Mouse (Mus musculus): Measurements from ENCODE around the gene Agmat. TPM values are rescaled to one million over a fixed set of nuclear protein-coding genes. Genes with fewer than 3 reads are reported as not detected.

Gene Agmat
- polyA plus RNA-seq, 1 experiment from 2014 or later = not detected

GRCm38 (mm10) chr4:141741856-141742255, 4.6 kb upstream of the Agmat start:
- Histone ChIP-seq H3K9me3 (no peaks in the 10 kb centered on the region; the same call in 1 of the 2 replicates), H3K27ac (replicated peaks) (no peak overlapping the region), H3K4me3 (no peak overlapping the region), H3K4me2 (replicated peaks) (no peak overlapping the region), H3K36me3 (no peaks in the 10 kb centered on the region), H3K9ac (replicated peaks) (0 out of 2 replicates have a peak overlapping the region, but pooled peaks have one; percentile 4), H3K4me1 (no peaks in the 10 kb centered on the region), H3K27me3 (no peaks in the 10 kb centered on the region)
- WGBS = 72% methylated on average over 9 of the region's 9 CpGs
- ATAC-seq (ENCODE audit: low FRiP score, low read depth) = no peak

GRCm38 (mm10) chr4:141742381-141742780, 4.1 kb upstream of the Agmat start:
- ATAC-seq (ENCODE audit: low FRiP score, low read depth) = no peak
- Histone ChIP-seq H3K9me3 (no peaks in the 10 kb centered on the region; the same call in 1 of the 2 replicates), H3K36me3 (no peaks in the 10 kb centered on the region), H3K4me3 (no peak overlapping the region), H3K9ac (replicated peaks) (no peak overlapping the region), H3K27me3 (no peaks in the 10 kb centered on the region), H3K4me2 (replicated peaks) (no peak overlapping the region), H3K27ac (replicated peaks) (no peak overlapping the region), H3K4me1 (no peaks in the 10 kb centered on the region)
- WGBS = 89% methylated on average over 4 of the region's 4 CpGs

- Histone ChIP-seq H3K27me3 (no peaks in the 10 kb centered on the region), H3K4me3 (no peak overlapping the region), H3K4me1 (no peaks in the 10 kb centered on the region), H3K9me3 (no peaks in the 10 kb centered on the region), H3K36me3 (no peaks in the 10 kb centered on the region), H3K9ac (replicated peaks) (no peak overlapping the region), H3K4me2 (replicated peaks) (no peak overlapping the region), H3K27ac (replicated peaks) (no peak overlapping the region)
- 48% methylated on average over 11 of the region's 11 CpGs for WGBS
- no peak for ATAC-seq (ENCODE audit: low FRiP score, low read depth)
Observed at GRCm38 (mm10) chr4:141749557-141749956, 3.1 kb downstream of the Agmat start.

GRCm38 (mm10) chr4:141750826-141751225, 4.4 kb downstream of the Agmat start:
- Histone ChIP-seq H3K27me3 (no peaks in the 10 kb centered on the region), H3K4me1 (no peaks in the 10 kb centered on the region), H3K9ac (replicated peaks) (no peak overlapping the region), H3K36me3 (no peaks in the 10 kb centered on the region), H3K9me3 (no peaks in the 10 kb centered on the region), H3K4me3 (no peak overlapping the region), H3K4me2 (replicated peaks) (no peak overlapping the region), H3K27ac (replicated peaks) (no peak overlapping the region)
- ATAC-seq (ENCODE audit: low FRiP score, low read depth) = no peak
- WGBS = 62% methylated on average over 3 of the region's 3 CpGs

- H3K27ac ChIP-seq (replicated peaks) = 0 out of 2 replicates have a peak overlapping the region, but pooled peaks have one; percentile 30
Observed at GRCm38 (mm10) chr4:141751419-141752075, 5.1 kb downstream of the Agmat start.

GRCm38 (mm10) chr4:141752076-141752421, 5.6 kb downstream of the Agmat start:
- no peak for ATAC-seq (ENCODE audit: low FRiP score, low read depth)
- no peaks in the 10 kb centered on the region for H3K4me1 ChIP-seq
- no peak overlapping the region for H3K4me2 ChIP-seq (replicated peaks)
- no peak overlapping the region for H3K9ac ChIP-seq (replicated peaks)
- H3K4me3 ChIP-seq = no peak overlapping the region
- no peaks in the 10 kb centered on the region for H3K27me3 ChIP-seq
- H3K9me3 ChIP-seq = no peaks in the 10 kb centered on the region
- WGBS = 28% methylated on average over 4 of the region's 4 CpGs
- H3K36me3 ChIP-seq = no peaks in the 10 kb centered on the region
- H3K27ac ChIP-seq (replicated peaks) = 0 out of 2 replicates have a peak overlapping the region, but pooled peaks have one; percentile 30

More at GRCm38 (mm10) chr4:141751419-141752075, 5.1 kb downstream of the Agmat start:
- 45% methylated on average over 4 of the region's 4 CpGs for WGBS
- no peaks in the 10 kb centered on the region for H3K4me1 ChIP-seq
- no peaks in the 10 kb centered on the region for H3K9me3 ChIP-seq
- H3K4me2 ChIP-seq (replicated peaks) = no peak overlapping the region
- H3K4me3 ChIP-seq = no peak overlapping the region
- H3K36me3 ChIP-seq = no peaks in the 10 kb centered on the region
- H3K9ac ChIP-seq (replicated peaks) = no peak overlapping the region
- no peaks in the 10 kb centered on the region for H3K27me3 ChIP-seq
- ATAC-seq (ENCODE audit: low FRiP score, low read depth) = no peak

- H3K9me3 ChIP-seq = no peaks in the 10 kb centered on the region
- peaks cover 3% of the 10 kb centered on the region; the same call in 1 of the 2 replicates for H3K36me3 ChIP-seq
- no peaks in the 10 kb centered on the region for H3K4me1 ChIP-seq
- WGBS = 91% methylated on average over 19 of the region's 19 CpGs
- H3K4me3 ChIP-seq = no peak overlapping the region
- H3K27me3 ChIP-seq = no peaks in the 10 kb centered on the region
- no peak for ATAC-seq (ENCODE audit: low FRiP score, low read depth)
- H3K27ac ChIP-seq (replicated peaks) = no peak overlapping the region
- no peak overlapping the region for H3K9ac ChIP-seq (replicated peaks)
- no peak overlapping the region for H3K4me2 ChIP-seq (replicated peaks)
Observed at GRCm38 (mm10) chr4:141755375-141755930, 9.0 kb downstream of the Agmat start.

- H3K27ac ChIP-seq (replicated peaks) = no peak overlapping the region
Observed at GRCm38 (mm10) chr4:141757124-141757523, 10.7 kb downstream of the Agmat start.

GRCm38 (mm10) chr4:141758874-141759542, 12.5 kb downstream of the Agmat start:
- no peak overlapping the region for H3K4me3 ChIP-seq
- H3K36me3 ChIP-seq = peaks cover 30% of the 10 kb centered on the region
- no peaks in the 10 kb centered on the region for H3K4me1 ChIP-seq
- 74% methylated on average over 6 of the region's 6 CpGs for WGBS
- no peaks in the 10 kb centered on the region for H3K27me3 ChIP-seq
- no peak overlapping the region for H3K9ac ChIP-seq (replicated peaks)
- H3K4me2 ChIP-seq (replicated peaks) = no peak overlapping the region
- no peaks in the 10 kb centered on the region for H3K9me3 ChIP-seq
- no peak overlapping the region for H3K27ac ChIP-seq (replicated peaks)
- ATAC-seq (ENCODE audit: low FRiP score, low read depth) = no peak

More at GRCm38 (mm10) chr4:141757124-141757523, 10.7 kb downstream of the Agmat start:
- no peak for ATAC-seq (ENCODE audit: low FRiP score, low read depth)
- H3K27me3 ChIP-seq = no peaks in the 10 kb centered on the region
- no peak overlapping the region for H3K9ac ChIP-seq (replicated peaks)
- H3K36me3 ChIP-seq = peaks cover 12% of the 10 kb centered on the region
- H3K4me1 ChIP-seq = no peaks in the 10 kb centered on the region
- H3K4me3 ChIP-seq = no peak overlapping the region
- WGBS = 99% methylated on average over 3 of the region's 3 CpGs
- no peak overlapping the region for H3K4me2 ChIP-seq (replicated peaks)
- no peaks in the 10 kb centered on the region for H3K9me3 ChIP-seq

- peaks cover 47% of the 10 kb centered on the region for H3K36me3 ChIP-seq
- H3K9ac ChIP-seq (replicated peaks) = no peak overlapping the region
- no peak for ATAC-seq (ENCODE audit: low FRiP score, low read depth)
- no peaks in the 10 kb centered on the region for H3K9me3 ChIP-seq
- 88% methylated on average over 4 of the region's 4 CpGs for WGBS
- H3K27ac ChIP-seq (replicated peaks) = no peak overlapping the region
- no peaks in the 10 kb centered on the region for H3K4me1 ChIP-seq
- no peak overlapping the region for H3K4me2 ChIP-seq (replicated peaks)
- H3K27me3 ChIP-seq = no peaks in the 10 kb centered on the region
- H3K4me3 ChIP-seq = no peak overlapping the region
Observed at GRCm38 (mm10) chr4:141760942-141761341, 14.5 kb downstream of the Agmat start.

- no peaks in the 10 kb centered on the region for H3K27me3 ChIP-seq
- no peak overlapping the region for H3K4me2 ChIP-seq (replicated peaks)
- no peaks in the 10 kb centered on the region for H3K9me3 ChIP-seq
- peaks cover 58% of the 10 kb centered on the region for H3K36me3 ChIP-seq
- WGBS = 93% methylated on average over 13 of the region's 13 CpGs
- no peak overlapping the region for H3K27ac ChIP-seq (replicated peaks)
- no peaks in the 10 kb centered on the region for H3K4me1 ChIP-seq
- no peak overlapping the region for H3K9ac ChIP-seq (replicated peaks)
- ATAC-seq (ENCODE audit: low FRiP score, low read depth) = no peak
- no peak overlapping the region for H3K4me3 ChIP-seq
Observed at GRCm38 (mm10) chr4:141762102-141762598, 15.7 kb downstream of the Agmat start.

- Histone ChIP-seq H3K4me3 (no peak overlapping the region), H3K27ac (replicated peaks) (no peak overlapping the region), H3K9ac (replicated peaks) (no peak overlapping the region), H3K9me3 (no peaks in the 10 kb centered on the region), H3K27me3 (no peaks in the 10 kb centered on the region), H3K4me1 (no peaks in the 10 kb centered on the region), H3K4me2 (replicated peaks) (no peak overlapping the region), H3K36me3 (peaks cover 72% of the 10 kb centered on the region)
- WGBS = 94% methylated on average over 12 of the region's 12 CpGs
- ATAC-seq (ENCODE audit: low FRiP score, low read depth) = no peak
Observed at GRCm38 (mm10) chr4:141763476-141763875, 17.0 kb downstream of the Agmat start.

Measured in midbrain, embryonic 12.5 days (tissue).